Mouse (Mus musculus) liver, embryonic 11.5 days (tissue): ENCODE data around the gene Nipal4. TPM values are rescaled to one million over a fixed set of nuclear protein-coding genes. Genes with fewer than 3 reads are reported as not detected.

Source experiments
- ATAC-seq: fragments of 200-750 bp; cut with Nextera tagmentation; replicated peaks from 2 replicates; pipeline ENCODE4 v1.8.0; 2017; ENCODE audit warnings: moderate number of reproducible peaks, mild to moderate bottlenecking, moderate TSS enrichment, moderate library complexity; ENCODE audit not compliant: low FRiP score
- DNase-seq: peaks from one replicate; pipeline ENCODE4 v3.0.0-alpha.2; 2017; ENCODE audit warnings: low spot score
- H3K27ac ChIP-seq: fragments of 300-500 bp; sonication (generic); 2 replicates; pipeline ENCODE4 v1.5.1; 2014; ENCODE audit warnings: mild to moderate bottlenecking, low read depth, low read length, control low read depth
- H3K27me3 ChIP-seq: fragments of 300-500 bp; sonication (generic); replicated peaks from 2 replicates; pipeline ENCODE4 v1.6.1; 2014; ENCODE audit warnings: low read length, mixed read lengths; ENCODE audit not compliant: control insufficient read depth, insufficient read depth
- H3K36me3 ChIP-seq: fragments of 300-500 bp; sonication (generic); 2 replicates; pipeline ENCODE4 v1.6.1; 2014; ENCODE audit warnings: mild to moderate bottlenecking, low read length, moderate library complexity, mixed read lengths; ENCODE audit not compliant: control insufficient read depth, insufficient read depth
- H3K4me1 ChIP-seq: fragments of 300-500 bp; sonication (generic); replicated peaks from 2 replicates; pipeline ENCODE4 v1.6.1; 2014; ENCODE audit warnings: low read length, mixed read lengths; ENCODE audit not compliant: control insufficient read depth, insufficient read depth
- H3K4me2 ChIP-seq: fragments of 300-500 bp; sonication (generic); 2 replicates; pipeline ENCODE4 v1.6.1; 2014; ENCODE audit warnings: mild to moderate bottlenecking, control low read depth, moderate library complexity
- H3K4me3 ChIP-seq: fragments of 300-500 bp; sonication (generic); 2 replicates; pipeline ENCODE4 v1.5.1; 2014; ENCODE audit warnings: low read depth, low read length, control low read depth
- H3K9ac ChIP-seq: fragments of 300-500 bp; sonication (generic); 2 replicates; pipeline ENCODE4 v1.6.1; 2014; ENCODE audit warnings: low read depth, low read length, control low read depth
- H3K9me3 ChIP-seq: fragments of 300-500 bp; sonication (generic); 2 replicates; pipeline ENCODE4 v1.6.1; 2016; ENCODE audit warnings: low read length, inconsistent platforms, mixed read lengths; ENCODE audit not compliant: control insufficient read depth
- WGBS: fragments of 180-500 bp; shearing (Covaris S2); extraction: QIAGEN DNeasy Blood & Tissue Kit; methylation state at CpG from one replicate; pipeline ENCODE4 v1.1.7; 2014; 5-methylcytosine and 5-hydroxymethylcytosine counted together
- polyA plus RNA-seq: library from polyadenylated mRNA; unstranded; fragments of >200 nt; fragmentation: Nextera tagmentation; extraction: Ambion mirVana; gene quantifications from 2 replicates; pipeline ENCODE4 v1.2.1, GENCODE M21; 2014

The Nipal4 gene
- polyA plus RNA-seq, 1 experiment from 2014 or later = 0.33 TPM

DNA sequence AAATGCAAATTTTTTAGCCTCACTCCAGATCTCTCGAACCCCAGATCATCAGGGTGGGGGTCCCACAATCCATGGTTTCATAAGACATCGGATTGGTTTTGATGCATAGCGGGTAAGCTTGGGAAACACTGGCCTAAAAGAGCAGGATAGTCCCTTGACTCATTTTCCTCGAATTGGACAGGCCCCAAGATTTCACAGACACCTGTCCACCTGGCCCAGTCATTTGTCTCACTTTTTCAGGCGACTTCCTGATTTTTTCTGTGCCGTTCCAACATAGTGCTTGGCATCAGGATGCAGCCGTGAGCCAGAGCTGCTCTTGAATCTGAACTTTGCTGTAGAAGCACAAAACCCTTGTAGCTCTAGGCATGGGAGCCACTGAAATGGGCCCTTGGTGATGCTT lies 52.1 kb downstream of the Nipal4 start:
- Histone ChIP-seq H3K9ac (no peak overlapping the region), H3K4me2 (no peak overlapping the region), H3K9me3 (no peaks in the 10 kb centered on the region), H3K27me3 (no peaks in the 10 kb centered on the region), H3K36me3 (no peaks in the 10 kb centered on the region), H3K27ac (no peak overlapping the region), H3K4me1 (no peaks in the 10 kb centered on the region), H3K4me3 (no peak overlapping the region)
- ATAC-seq (no peak), DNase-seq (no peak)
- WGBS = 79% methylated on average over 7 of the region's 7 CpGs

DNA sequence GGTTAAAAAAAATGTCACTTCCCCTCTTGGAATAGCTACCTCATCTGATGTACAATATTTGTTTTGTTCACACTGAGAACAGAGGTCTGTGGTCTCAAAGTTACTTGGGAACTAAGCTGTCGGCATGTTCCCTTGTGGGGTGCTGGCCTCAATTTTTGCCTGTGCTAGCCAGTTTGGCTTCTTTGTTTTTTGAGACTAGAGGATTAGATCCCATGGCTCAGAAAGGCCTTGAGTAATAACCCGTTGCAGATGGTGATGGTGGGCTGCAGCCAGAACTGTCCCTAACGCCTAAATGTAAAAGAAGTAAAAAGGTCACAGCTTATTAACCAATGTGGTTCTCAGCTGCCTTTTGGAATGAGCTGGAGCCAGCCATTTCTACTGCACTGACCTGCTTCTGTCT lies 53.1 kb downstream of the Nipal4 start:
- no peak for ATAC-seq
- H3K4me2 ChIP-seq = no peak overlapping the region
- no peak overlapping the region for H3K9ac ChIP-seq
- no peak overlapping the region for H3K27ac ChIP-seq
- no peak overlapping the region for H3K4me3 ChIP-seq
- no peaks in the 10 kb centered on the region for H3K27me3 ChIP-seq
- WGBS = 77% methylated on average over 3 of the region's 3 CpGs
- no peaks in the 10 kb centered on the region for H3K9me3 ChIP-seq
- no peaks in the 10 kb centered on the region for H3K36me3 ChIP-seq
- no peaks in the 10 kb centered on the region for H3K4me1 ChIP-seq
- DNase-seq = no peak

DNA sequence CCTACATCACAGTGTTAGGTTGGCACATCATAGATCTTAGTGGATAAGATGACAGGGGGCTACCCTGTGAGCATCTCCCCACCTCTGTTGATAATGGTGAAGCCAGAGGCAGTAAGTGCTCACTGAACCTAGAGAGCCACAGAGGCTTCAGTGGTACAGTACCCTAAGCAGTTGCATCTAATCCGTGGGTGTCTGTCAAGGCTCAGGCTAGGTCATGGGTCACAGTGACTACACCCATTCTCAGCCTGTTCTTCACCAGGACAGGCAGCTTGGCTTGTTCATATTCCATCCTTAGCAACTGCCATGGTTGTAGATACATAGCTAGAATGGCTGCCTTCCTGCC lies 55.4 kb downstream of the Nipal4 start:
- no peaks in the 10 kb centered on the region; the same call in 1 of the 2 replicates for H3K9me3 ChIP-seq
- H3K9ac ChIP-seq = no peak overlapping the region
- H3K4me1 ChIP-seq = no peaks in the 10 kb centered on the region
- H3K4me2 ChIP-seq = no peak overlapping the region
- DNase-seq (no peak), ATAC-seq (no peak)
- no peaks in the 10 kb centered on the region; the same call in 1 of the 2 replicates for H3K36me3 ChIP-seq
- H3K4me3 ChIP-seq = no peak overlapping the region
- 96% methylated on average over 1 of the region's 1 CpGs for WGBS
- H3K27ac ChIP-seq = no peak overlapping the region
- no peaks in the 10 kb centered on the region for H3K27me3 ChIP-seq

DNA sequence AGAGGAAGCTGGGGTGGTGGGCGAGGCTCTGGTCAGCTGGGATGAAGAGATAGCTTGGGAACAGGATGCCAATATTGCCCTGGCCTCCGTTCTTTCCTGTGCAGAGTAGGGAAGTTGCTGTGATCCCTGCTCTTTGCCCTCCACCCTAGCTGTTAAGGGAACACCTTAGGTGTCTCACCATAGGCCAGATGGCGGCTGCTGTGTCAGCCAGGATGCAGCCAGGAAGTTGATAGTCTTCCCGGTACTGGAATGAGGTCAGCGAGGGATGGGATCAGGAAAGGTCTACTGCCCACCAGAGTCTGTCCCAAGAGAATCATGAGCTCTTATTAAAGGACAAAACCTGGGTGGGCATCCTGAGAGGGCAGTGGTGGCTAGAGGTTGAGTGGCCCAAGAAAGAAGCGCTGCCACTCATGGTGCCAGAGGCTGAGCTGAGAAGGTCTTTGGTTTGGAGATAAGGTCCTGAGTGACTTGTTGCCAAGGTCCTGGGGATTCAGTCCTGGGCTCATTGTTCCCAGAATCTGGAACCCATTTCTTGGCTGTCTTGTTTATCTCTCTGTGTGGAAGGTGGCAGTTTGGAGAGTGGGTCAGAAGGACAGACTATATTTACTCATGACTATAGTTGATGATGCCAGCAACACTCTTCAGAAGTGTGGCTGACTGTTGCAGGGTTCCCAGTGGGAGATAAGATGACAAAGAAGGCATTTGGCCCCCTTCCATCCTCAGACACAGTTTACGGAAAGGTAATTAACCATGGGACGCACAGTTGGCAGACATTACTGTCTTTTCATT lies 56.0 kb downstream of the Nipal4 start:
- DNase-seq (no peak), ATAC-seq (no peak)
- 68% methylated on average over 8 of the region's 8 CpGs for WGBS

DNA sequence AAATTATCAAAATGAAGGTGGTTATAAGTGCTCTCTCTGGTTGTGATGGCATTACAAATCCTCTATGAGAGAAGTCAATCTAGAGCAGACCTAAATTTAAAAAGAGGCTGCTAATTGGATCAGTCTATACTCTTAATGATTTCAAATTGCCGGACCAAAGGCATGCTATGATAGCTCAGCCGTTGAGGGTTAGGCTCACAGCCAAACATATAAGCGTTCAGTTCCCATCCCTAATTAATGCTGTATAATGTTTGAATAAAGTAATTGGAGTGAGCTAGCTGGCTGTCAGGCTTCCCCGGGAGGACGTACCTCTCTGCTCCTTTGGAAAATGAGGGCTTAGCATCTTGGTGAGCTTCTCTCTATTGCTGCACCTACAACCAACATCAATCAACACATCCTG lies 57.1 kb downstream of the Nipal4 start:
- 90% methylated on average over 5 of the region's 5 CpGs for WGBS
- ATAC-seq (no peak), DNase-seq (no peak)
- H3K4me3 ChIP-seq = no peak overlapping the region
- no peaks in the 10 kb centered on the region for H3K4me1 ChIP-seq
- H3K27me3 ChIP-seq = no peaks in the 10 kb centered on the region
- H3K4me2 ChIP-seq = no peak overlapping the region
- H3K36me3 ChIP-seq = no peaks in the 10 kb centered on the region; the same call in 1 of the 2 replicates
- no peak overlapping the region for H3K27ac ChIP-seq
- no peak overlapping the region for H3K9ac ChIP-seq
- H3K9me3 ChIP-seq = no peaks in the 10 kb centered on the region; the same call in 1 of the 2 replicates

More for the DNA sequence above, 56.0 kb downstream of the Nipal4 start:
- H3K4me1 ChIP-seq = no peaks in the 10 kb centered on the region
- H3K36me3 ChIP-seq = no peaks in the 10 kb centered on the region; the same call in 1 of the 2 replicates
- no peak overlapping the region for H3K27ac ChIP-seq
- H3K4me2 ChIP-seq = no peak overlapping the region
- no peak overlapping the region for H3K4me3 ChIP-seq
- no peak overlapping the region for H3K9ac ChIP-seq
- H3K9me3 ChIP-seq = no peaks in the 10 kb centered on the region; the same call in 1 of the 2 replicates
- H3K27me3 ChIP-seq = no peaks in the 10 kb centered on the region

DNA sequence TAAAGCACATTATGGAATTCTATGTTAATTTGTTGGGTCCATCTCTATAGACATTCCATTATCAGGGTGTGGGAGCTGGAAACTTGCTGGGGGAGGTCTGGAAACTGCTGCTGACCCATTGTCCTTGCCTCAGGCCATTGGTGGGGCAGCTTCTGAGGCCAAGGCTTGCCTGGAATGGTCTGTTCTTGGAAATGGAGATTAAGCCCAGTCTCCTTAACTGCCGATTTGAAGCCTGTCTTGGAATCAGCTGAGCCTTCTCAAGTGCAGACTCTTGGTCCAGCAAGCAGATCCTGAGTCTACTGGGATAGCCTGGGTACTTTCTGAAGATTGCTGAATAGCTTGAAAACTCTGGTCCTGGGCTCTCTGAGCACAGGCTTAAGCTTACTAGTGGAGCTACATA lies 59.3 kb downstream of the Nipal4 start:
- no peak for ATAC-seq
- Histone ChIP-seq H3K9me3 (no peaks in the 10 kb centered on the region; the same call in 1 of the 2 replicates), H3K27me3 (no peaks in the 10 kb centered on the region), H3K4me2 (no peak overlapping the region), H3K9ac (no peak overlapping the region), H3K27ac (no peak overlapping the region), H3K4me1 (no peaks in the 10 kb centered on the region), H3K36me3 (no peaks in the 10 kb centered on the region; the same call in 1 of the 2 replicates), H3K4me3 (no peak overlapping the region)
- WGBS = 89% methylated on average over 1 of the region's 1 CpGs
- DNase-seq = no peak

DNA sequence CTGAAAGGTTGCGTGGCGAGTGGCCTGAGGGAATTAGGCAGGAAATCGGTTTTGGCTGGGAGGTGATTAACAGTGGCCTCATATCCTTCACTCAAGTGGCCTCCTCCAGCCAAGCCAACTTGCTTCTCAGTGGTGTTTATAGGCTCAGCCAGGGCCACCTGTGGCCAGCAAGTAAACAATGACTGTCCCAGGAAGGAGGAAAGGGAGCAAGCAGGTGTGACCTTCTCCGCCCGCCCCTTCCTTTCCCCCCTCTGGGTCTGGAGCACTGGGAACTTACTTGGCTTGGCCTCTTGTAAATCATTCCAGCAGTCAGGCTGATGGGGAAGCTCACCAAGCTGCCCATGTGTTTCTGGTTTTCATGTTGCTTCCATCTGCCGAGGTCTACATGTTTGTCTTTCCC lies 64.2 kb downstream of the Nipal4 start:
- peaks cover 3% of the 10 kb centered on the region; the same call in 1 of the 2 replicates for H3K36me3 ChIP-seq
- H3K4me2 ChIP-seq = no peak overlapping the region
- no peak overlapping the region for H3K27ac ChIP-seq
- no peak for ATAC-seq
- H3K9me3 ChIP-seq = no peaks in the 10 kb centered on the region
- 82% methylated on average over 6 of the region's 6 CpGs for WGBS
- no peak overlapping the region for H3K4me3 ChIP-seq
- H3K27me3 ChIP-seq = no peaks in the 10 kb centered on the region
- no peak for DNase-seq
- no peaks in the 10 kb centered on the region for H3K4me1 ChIP-seq
- H3K9ac ChIP-seq = no peak overlapping the region
